Mouse (Mus musculus) hindlimb bud, embryonic 11.5 days (tissue): ENCODE data around the gene Sgf29.

Experiments
- DNase-seq: peaks from one replicate; pipeline ENCODE4 v3.0.0-alpha.2; 2012; ENCODE audit warnings: low read depth, low spot score; ENCODE audit errors: extremely low spot score

Gene Sgf29

GRCm38 (mm10) chr7:126649231-126650051, at the start of gene Sgf29:
Gene Sgf29 (plus strand): TSS chr7:126649309.
- DNase-seq, result peak; percentile 80

GRCm38 (mm10) chr7:126601896-126602295, 47.2 kb upstream of the Sgf29 start:
- no peak for DNase-seq

DNA sequence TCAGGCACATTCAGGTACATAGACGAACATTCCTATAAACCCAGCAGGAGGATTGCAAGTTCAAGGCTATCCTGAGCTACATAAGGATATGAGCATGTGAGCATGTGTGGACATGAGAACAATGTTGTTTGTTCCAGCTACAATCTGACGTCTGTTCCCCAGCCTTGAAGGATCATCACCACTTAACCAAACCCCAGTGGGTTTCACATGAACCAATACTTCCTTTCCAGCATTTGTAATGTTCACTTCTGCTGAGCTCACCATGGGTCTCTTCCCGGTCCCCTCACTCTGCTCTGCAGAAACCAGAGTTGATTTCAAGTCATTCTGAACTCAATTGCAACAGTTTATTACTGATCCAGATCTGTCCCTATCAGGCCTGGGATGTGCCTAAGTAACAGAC, 46.5 kb upstream of the Sgf29 start:
- DNase-seq, result no peak

- no peak for DNase-seq
Observed at GRCm38 (mm10) chr7:126606611-126607010, 42.5 kb upstream of the Sgf29 start.

- DNase-seq, result no peak
Observed at GRCm38 (mm10) chr7:126607064-126607463, 42.0 kb upstream of the Sgf29 start.

- DNase-seq, result no peak
Observed at GRCm38 (mm10) chr7:126607796-126608195, 41.3 kb upstream of the Sgf29 start.

DNA sequence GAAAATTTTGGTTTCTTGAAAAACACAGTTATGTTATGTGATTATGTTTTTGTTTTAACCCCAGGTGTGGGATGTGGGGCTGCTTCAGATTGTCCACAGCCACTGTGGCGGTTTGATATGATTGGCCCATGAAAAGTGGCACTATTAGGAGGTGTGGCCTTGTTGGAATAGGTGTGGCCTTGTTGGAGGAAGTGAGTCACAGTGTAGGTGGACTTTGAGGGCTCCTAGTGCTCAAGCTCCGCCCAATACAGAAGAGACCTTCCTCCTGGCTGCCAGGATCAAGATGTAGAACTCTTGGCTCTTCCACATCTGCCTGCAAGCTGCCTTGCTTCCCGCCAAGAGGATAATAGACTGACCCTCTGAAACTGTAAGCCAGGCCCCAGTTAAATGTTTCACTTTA, 36.4 kb upstream of the Sgf29 start:
- DNase-seq, result no peak

DNA sequence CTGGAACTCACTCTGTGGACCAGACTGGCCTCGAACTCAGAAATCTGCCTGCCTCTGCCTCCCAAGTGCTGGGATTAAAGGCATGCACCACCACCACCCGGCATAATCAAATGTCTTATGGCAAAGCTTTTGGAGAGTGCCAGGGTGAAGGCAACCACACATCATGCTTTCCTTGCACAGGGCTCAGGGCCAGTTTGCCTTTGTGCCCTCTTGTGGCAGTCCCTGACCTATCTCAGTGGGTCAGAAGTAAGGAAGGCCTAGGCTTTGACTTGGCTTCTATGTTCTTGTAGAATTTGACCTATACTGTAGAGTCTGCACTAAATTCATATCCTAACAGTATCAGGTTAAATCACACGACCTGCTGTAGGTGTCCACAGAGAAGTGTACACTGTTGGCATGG, 32.4 kb upstream of the Sgf29 start:
- DNase-seq, result no peak

- DNase-seq, result no peak
Observed at GRCm38 (mm10) chr7:126619559-126620275, 29.4 kb upstream of the Sgf29 start.

DNA sequence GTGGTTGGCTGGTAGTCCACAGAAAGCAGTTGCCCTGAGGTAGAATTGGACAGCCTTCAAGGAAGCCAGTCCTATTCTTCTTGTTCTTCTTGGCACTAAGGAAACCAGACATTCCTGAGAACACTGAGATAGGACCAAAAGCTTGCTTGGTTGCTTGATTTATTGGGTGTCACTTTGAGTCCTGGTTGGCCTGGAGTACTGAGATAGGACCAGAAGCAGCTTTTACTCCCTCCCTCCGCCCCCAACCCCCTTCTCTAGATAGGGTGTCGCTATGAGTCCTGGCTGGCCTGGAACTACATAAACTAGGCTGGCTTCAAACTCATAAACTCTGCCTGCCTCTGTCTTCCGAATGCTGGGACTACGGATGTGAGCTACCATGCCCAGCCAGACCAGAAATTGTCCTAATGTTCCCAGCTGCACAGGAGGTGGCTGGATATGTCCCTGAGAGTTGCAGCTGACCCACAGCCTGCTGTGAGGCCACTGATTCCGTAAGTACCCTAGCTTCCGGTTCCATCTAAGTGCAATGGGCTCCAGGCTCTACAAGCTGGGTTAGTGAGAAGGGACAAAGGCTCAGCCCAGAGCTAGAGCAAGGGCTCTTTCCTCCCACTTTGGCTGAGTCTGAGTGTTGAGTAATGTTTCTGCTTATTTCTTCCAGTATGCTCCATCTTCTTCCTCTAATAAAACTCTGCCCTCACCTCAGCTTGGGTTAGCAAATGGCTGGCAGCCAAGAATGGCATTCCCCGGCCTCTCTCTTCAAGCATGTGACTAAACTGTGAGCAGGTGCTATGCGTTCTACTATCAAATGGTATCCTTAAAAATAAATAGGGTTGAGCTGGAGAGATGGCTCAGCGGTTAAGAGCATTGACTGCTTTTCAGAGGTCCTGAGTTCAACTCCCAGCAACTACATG, 27.4 kb upstream of the Sgf29 start:
- no peak for DNase-seq

GRCm38 (mm10) chr7:126623381-126623780, 25.7 kb upstream of the Sgf29 start:
- no peak for DNase-seq

- no peak for DNase-seq
Observed at GRCm38 (mm10) chr7:126624774-126625173, 24.3 kb upstream of the Sgf29 start.

GRCm38 (mm10) chr7:126625369-126625768, 23.7 kb upstream of the Sgf29 start:
- DNase-seq, result no peak

GRCm38 (mm10) chr7:126625807-126626600, 23.1 kb upstream of the Sgf29 start:
- no peak for DNase-seq

DNA sequence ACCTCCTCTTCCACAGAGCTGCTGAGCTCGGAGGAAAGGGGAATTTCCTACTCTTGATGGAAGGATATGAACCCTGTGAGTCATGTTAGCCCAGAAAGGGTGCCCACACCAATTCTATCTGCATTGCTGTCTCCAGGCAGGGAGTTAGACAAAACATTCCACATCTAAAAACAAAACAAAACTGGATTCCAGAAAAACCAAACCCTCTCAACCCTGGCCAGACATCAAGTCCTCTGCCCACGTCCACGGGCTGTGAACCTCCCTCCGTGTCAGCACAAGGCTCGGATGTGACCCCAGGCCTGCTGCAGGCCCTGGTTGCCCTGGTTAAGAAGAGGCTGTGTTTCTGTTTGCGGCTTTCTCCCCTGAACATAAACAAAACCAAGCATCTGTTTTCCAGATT, 21.0 kb upstream of the Sgf29 start:
- no peak for DNase-seq

DNA sequence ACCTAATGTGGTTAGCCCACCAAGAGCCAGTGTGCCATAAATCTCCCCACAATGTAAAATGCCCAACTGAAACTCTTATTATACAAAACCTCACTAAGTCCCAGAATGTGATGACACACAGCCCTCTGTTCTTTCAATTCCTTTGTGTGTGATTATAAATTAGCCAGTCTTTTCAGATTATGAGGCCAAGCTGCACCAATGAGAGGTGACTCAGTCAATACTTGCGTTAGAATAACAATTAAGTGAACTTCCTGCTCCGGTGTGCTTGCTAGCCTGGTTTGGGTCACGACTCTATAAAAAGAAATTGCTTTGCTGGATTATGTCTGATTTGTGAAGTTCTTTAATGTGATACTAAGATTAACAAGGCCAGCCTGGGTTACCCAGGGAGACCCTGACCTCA, 19.2 kb upstream of the Sgf29 start:
- no peak for DNase-seq

GRCm38 (mm10) chr7:126630824-126631518, 18.1 kb upstream of the Sgf29 start, which contains the start of gene Nupr1:
Gene Nupr1 (minus strand): TSS chr7:126630861.
- no peak for DNase-seq

DNA sequence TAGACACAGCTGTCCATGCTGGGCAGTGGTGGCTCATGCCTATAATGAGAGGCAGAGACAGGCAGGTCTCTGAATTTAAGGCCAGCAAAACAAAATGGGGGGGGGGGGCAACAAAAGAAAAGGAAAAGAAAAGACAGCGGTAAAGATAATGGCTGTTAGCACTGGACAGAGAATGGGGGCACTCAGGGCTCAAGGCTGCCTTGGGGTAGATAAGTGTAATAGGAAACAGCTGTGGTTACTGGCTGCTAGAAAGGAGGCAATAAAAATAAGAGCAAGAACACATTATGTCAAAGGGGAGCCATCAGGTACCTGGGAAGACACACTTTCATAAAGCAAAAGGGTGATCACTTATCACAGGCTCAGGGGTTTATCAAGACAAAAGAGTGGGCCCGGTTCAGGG, 16.6 kb upstream of the Sgf29 start:
- DNase-seq, result no peak

- DNase-seq, result no peak
Observed at GRCm38 (mm10) chr7:126635375-126635774, 13.7 kb upstream of the Sgf29 start.
